Mouse (Mus musculus): Measurements from ENCODE around the gene Arl16. TPM values are rescaled to one million over a fixed set of nuclear protein-coding genes. Genes with fewer than 3 reads are reported as not detected.

Arl16 gene
- total and polyA plus RNA-seq, 3 experiments: 20.0 to 20.8 TPM; not detected in 1

- H3K27me3 ChIP-seq (ENCODE audit: control insufficient read depth in 1 of 2, insufficient read depth in 2 of 2, low read length in 2 of 2): no peaks in the 10 kb centered on the region
- H3K4me3 ChIP-seq (ENCODE audit: control insufficient read depth in 1 of 2, insufficient read depth in 1 of 2, low read depth in 2 of 2, low read length in 2 of 2): peak overlapping the region; percentile 63 to 80
- H3K9ac ChIP-seq (ENCODE audit: control insufficient read depth, low read depth, low read length, poor library complexity, severe bottlenecking): peak overlapping the region; percentile 87
- peak overlapping the region; percentile 54 for H3K27ac ChIP-seq (ENCODE audit: control insufficient read depth, low read depth, low read length)
- peaks cover 0 to 20% of the 10 kb centered on the region in 2 experiments; a peak in 2 of 4 replicates for H3K4me1 ChIP-seq (ENCODE audit: control insufficient read depth in 1 of 2, insufficient read depth in 2 of 2, low read length in 2 of 2)
- H3K9me3 ChIP-seq (replicated peaks; ENCODE audit: insufficient read depth, low read length): no peaks in the 10 kb centered on the region
- TF ChIP-seq SMC3 (IDR thresholded peaks at IDR 0.05; ENCODE audit: low read depth, low read length) (peak; percentile 26), MYC (IDR thresholded peaks at IDR 0.05; ENCODE audit: low read depth, low read length) (peak; percentile 92), TBP (IDR thresholded peaks at IDR 0.05; ENCODE audit: low read depth, low read length) (peak; percentile 67), GABPA (IDR thresholded peaks at IDR 0.05; ENCODE audit: low read depth, low read length) (no peak), RAD21 (IDR thresholded peaks at IDR 0.05; ENCODE audit: low read depth, low read length) (peak; percentile 34), CTCF (IDR thresholded peaks at IDR 0.05 in 2 of 3, conservative IDR thresholded peaks at IDR 0.05 in 1 of 3; ENCODE audit: control insufficient read depth in 1 of 3, insufficient read depth in 1 of 3, low read depth in 2 of 3, low read length in 3 of 3, poor library complexity in 1 of 3, severe bottlenecking in 1 of 3) (peak; percentile 12 to 35 (median 14); a peak in 3 of 6 replicates), MYB (IDR thresholded peaks at IDR 0.05; ENCODE audit: low read depth, low read length) (no peak), ETS1 (IDR thresholded peaks at IDR 0.05; ENCODE audit: low read depth, low read length) (peak; percentile 47; the same call in 1 of the 2 replicates), ZNF384 (IDR thresholded peaks at IDR 0.05; ENCODE audit: low read depth, low read length) (no peak), ZKSCAN1 (IDR thresholded peaks at IDR 0.05; ENCODE audit: low read depth, low read length) (no peak), UBTF (IDR thresholded peaks at IDR 0.05; ENCODE audit: borderline replicate concordance, insufficient read depth, low read depth, low read length) (0 out of 2 replicates have a peak, but pooled peaks have one; percentile 2), NELFE (IDR thresholded peaks at IDR 0.05; ENCODE audit: low read depth, low read length) (no peak), HCFC1 (IDR thresholded peaks at IDR 0.05; ENCODE audit: low read depth, low read length) (peak; percentile 60), MAZ (IDR thresholded peaks at IDR 0.05; ENCODE audit: low read depth, low read length) (peak; percentile 79; the same call in 1 of the 2 replicates), JUND (IDR thresholded peaks at IDR 0.05; ENCODE audit: low read depth, low read length) (no peak), USF1 (IDR thresholded peaks at IDR 0.05; ENCODE audit: low read depth, low read length) (peak; percentile 88), ZMIZ1 (IDR thresholded peaks at IDR 0.05; ENCODE audit: low read depth, low read length) (peak; percentile 44; the same call in 1 of the 2 replicates), POLR2AphosphoS5 (IDR thresholded peaks at IDR 0.05; ENCODE audit: borderline replicate concordance, low read depth, low read length) (no peak; the same call in 1 of the 2 replicates), SIN3A (IDR thresholded peaks at IDR 0.05; ENCODE audit: low read length) (peak; percentile 94), TAL1 (IDR thresholded peaks at IDR 0.05; ENCODE audit: low read length) (no peak), GATA1 (IDR thresholded peaks at IDR 0.05; ENCODE audit: low read depth, low read length) (no peak), MXI1 (IDR thresholded peaks at IDR 0.05; ENCODE audit: low read depth, low read length) (peak; percentile 93), MAX (IDR thresholded peaks at IDR 0.05; ENCODE audit: low read length) (peak; percentile 95)
- H3K36me3 ChIP-seq (ENCODE audit: control insufficient read depth in 1 of 2, insufficient read depth in 2 of 2, low read length in 2 of 2): peaks cover 0 to 11% of the 10 kb centered on the region in 2 experiments; a peak in 3 of 4 replicates
- peak; percentile 88 for DNase-seq (ENCODE audit: low read depth, low spot score)
- H3K79me2 ChIP-seq (ENCODE audit: control insufficient read depth, insufficient read depth, low read length, poor library complexity): peaks cover 20% of the 10 kb centered on the region
Measured at GRCm38 (mm10) chr11:120492024-120492877, 24.8 kb upstream of the Arl16 start.

Data from MEL (cell line).